Mouse (Mus musculus) lung, postnatal 0 days (tissue): ENCODE measurements around the gene Ccr9.

ENCODE experiments used
- CTCF ChIP-seq: IDR thresholded peaks from 2 replicates; pipeline ENCODE4 v1.5.1; 2016; ENCODE audit warnings: antibody characterized with exemption, mild to moderate bottlenecking
- EP300 ChIP-seq: IDR thresholded peaks from 2 replicates; pipeline ENCODE4 v1.6.1; 2016; ENCODE audit warnings: antibody characterized with exemption, mild to moderate bottlenecking, control low read depth

- TF ChIP-seq CTCF: no peak
- TF ChIP-seq EP300: no peak
Measured at GRCm38 (mm10) chr9:123651369-123651768, 26.9 kb upstream of the Ccr9 start.
